Comparison of ENCODE assay signal across 20 mouse cellular contexts in the genomic region with DNA sequence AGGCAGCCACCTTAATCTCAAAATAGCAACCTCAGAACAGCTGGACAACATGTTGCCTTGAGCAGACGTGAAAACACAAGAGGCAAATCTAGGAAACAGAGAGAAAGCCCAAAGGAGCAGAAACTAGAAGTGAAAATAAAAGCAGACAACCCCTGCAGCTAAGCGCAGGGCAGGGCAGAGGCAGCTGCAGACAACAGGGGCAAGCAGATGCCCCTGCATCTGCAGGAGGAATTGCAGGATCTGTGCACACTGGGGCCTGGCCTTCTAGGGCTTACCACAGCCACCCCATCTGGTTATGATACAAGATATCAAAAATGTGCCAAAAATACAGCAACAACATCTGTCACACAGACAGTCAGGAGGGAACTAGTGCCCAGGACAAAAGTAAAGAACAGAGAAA. TPM values are rescaled to one million over a fixed set of nuclear protein-coding genes. Genes with fewer than 3 reads are reported as not detected.
DNase-seq lines count a peak whose midpoint lies in the region; ATAC-seq and TF ChIP-seq lines count a peak whose summit lies in the region.
"Had no signal": no experiment of that assay in that cellular context is flagged by ENCODE, and none has a peak within 500 bp of the region (broad histone marks: within the 10 kb centered on the region; RNA-seq: fewer than 3 reads in every experiment).

No protein-coding gene starts in this region.

- no peak for TF ChIP-seq CTCF in layer of hippocampus, adult 2 months (conservative IDR thresholded peaks at IDR 0.05)

- peak overlapping the region; percentile 46 for H3K27ac ChIP-seq in layer of hippocampus, adult 2 months
- H3K27ac ChIP-seq: embryonic facial prominence, embryonic 12.5 days; gastrocnemius, adult 2 months; hindbrain, embryonic 12.5 days had no signal

- no peak overlapping the region for H3K4me3 ChIP-seq in layer of hippocampus, adult 2 months
- H3K4me3 ChIP-seq: embryonic facial prominence, embryonic 12.5 days; gastrocnemius, adult 2 months; hindbrain, embryonic 12.5 days had no signal

- DNase-seq in layer of hippocampus, adult 2 months (ENCODE audit: low spot score in 2 of 2), result no peak
- no peak for DNase-seq in layer of hippocampus, postnatal 14 days (ENCODE audit: low spot score in 2 of 2)
- DNase-seq in A20 (ENCODE audit: low read depth, low spot score), result peak; percentile 74
- peak; percentile 61 for DNase-seq in MN1 (ENCODE audit: low spot score)
- DNase-seq: adrenal gland, postnatal 10 days; adrenal gland, postnatal 36 days; cerebellum, adult 18-20 months; cerebellum, adult 9-10 months; cerebellum, postnatal 14 days; forebrain, postnatal 0 days; gastrocnemius, adult 2 months; gastrocnemius, postnatal 14 days; heart, adult 11 months had no signal

- ATAC-seq in megakaryocyte, adult 5-6 weeks (ENCODE audit: poor library complexity, severe bottlenecking), result peak; percentile 57; the same call in 1 of the 2 replicates
- ATAC-seq in inflammation-experienced regulatory T-cells, adult 6 months, result no peak
- ATAC-seq: forebrain, embryonic 14.5 days; forebrain, postnatal 0 days; hindbrain, embryonic 16.5 days; Patski had no signal

RNA-seq across cellular contexts. Expression of a gene that starts 7.4 kb away (rescaled TPM):
- total RNA-seq in layer of hippocampus, adult 2 months (2021), result 10 to 100 TPM; 17.2 to 18.3 TPM
- 10 to 100 TPM; 10.0 to 16.9 TPM for total RNA-seq in layer of hippocampus, postnatal 14 days (2021)
- total RNA-seq in megakaryocyte, adult 5-6 weeks (2015), result 6.7 and 8.4 TPM in 2 replicates
- total RNA-seq in megakaryocyte, adult 5-6 weeks (2017), result 8.6 and 13.8 TPM in 2 replicates
- polyA plus RNA-seq in inflammation-experienced regulatory T-cells, adult 6 months (2017; shearing (Covaris generic)), result 10 to 100 TPM; 14.3 to 15.9 (median 15.5) TPM

RNA-seq across cellular contexts. Expression of a gene that starts 7.4 kb away (rescaled TPM):
- 10 to 100 TPM; 31.6 to 34.8 TPM for total RNA-seq in layer of hippocampus, adult 2 months (2021)
- 10 to 100 TPM; 28.8 to 29.4 TPM for total RNA-seq in layer of hippocampus, postnatal 14 days (2021)
- total RNA-seq in megakaryocyte, adult 5-6 weeks (2015), result 4.0 and 4.3 TPM in 2 replicates
- total RNA-seq in megakaryocyte, adult 5-6 weeks (2017), result 4.3 and 5.3 TPM in 2 replicates
- polyA plus RNA-seq in inflammation-experienced regulatory T-cells, adult 6 months (2017; shearing (Covaris generic)), result 1 to 10 TPM; 3.3 to 4.2 (median 3.6) TPM

RNA-seq across cellular contexts. Expression of a gene that starts 10.5 kb away (rescaled TPM):
- total RNA-seq in layer of hippocampus, adult 2 months (2021), result 10 to 100 TPM; 25.5 to 28.8 TPM
- total RNA-seq in layer of hippocampus, postnatal 14 days (2021), result 10 to 100 TPM; 17.9 to 20.8 TPM
- 38.8 and 52.5 TPM in 2 replicates for total RNA-seq in megakaryocyte, adult 5-6 weeks (2015)
- 35.3 and 35.9 TPM in 2 replicates for total RNA-seq in megakaryocyte, adult 5-6 weeks (2017)
- polyA plus RNA-seq in inflammation-experienced regulatory T-cells, adult 6 months (2017; shearing (Covaris generic)), result 100 to 1,000 TPM in 1 of 3 experiments, 10 to 100 TPM in 2; 92.0 to 101 (median 97.8) TPM

RNA-seq across cellular contexts. Expression of a gene that starts 44.0 kb away (rescaled TPM):
- total RNA-seq in layer of hippocampus, adult 2 months (2021), result 10 to 100 TPM; 65.4 to 70.3 TPM
- total RNA-seq in layer of hippocampus, postnatal 14 days (2021), result 10 to 100 TPM; 49.4 to 67.7 TPM
- 7.0 and 11.4 TPM in 2 replicates for total RNA-seq in megakaryocyte, adult 5-6 weeks (2015)
- 11.3 and 21.1 TPM in 2 replicates for total RNA-seq in megakaryocyte, adult 5-6 weeks (2017)
- polyA plus RNA-seq in inflammation-experienced regulatory T-cells, adult 6 months (2017; shearing (Covaris generic)), result 1 to 10 TPM; 4.8 to 6.2 (median 6.2) TPM

RNA-seq across cellular contexts. Expression of a gene that starts 58.5 kb away (rescaled TPM):
- 1 to 10 TPM; 6.3 to 7.8 TPM for total RNA-seq in layer of hippocampus, adult 2 months (2021)
- 1 to 10 TPM; 6.8 to 10.0 TPM for total RNA-seq in layer of hippocampus, postnatal 14 days (2021)
- total RNA-seq in megakaryocyte, adult 5-6 weeks (2015), result 0.62 and 1.9 TPM in 2 replicates
- total RNA-seq in megakaryocyte, adult 5-6 weeks (2017), result 0.26 and 1.3 TPM in 2 replicates
- 1 to 10 TPM in 1 of 3 experiments, under 1 TPM in 1, not detected in 1; 0.66 to 1.3 TPM for polyA plus RNA-seq in inflammation-experienced regulatory T-cells, adult 6 months (2017; shearing (Covaris generic))

Comparison
In these comparisons a context has a peak if more than half of its experiments do, and no peak if none do; other contexts are left out.
1. DNase-seq: peak in A20 (single experiment) and MN1 (single experiment); none in layer of hippocampus, adult 2 months (0 of 2) and layer of hippocampus, postnatal 14 days (0 of 2).
2. RNA of a gene that starts 7.4 kb away (total RNA-seq): 31.6 to 34.8 TPM in layer of hippocampus, adult 2 months and 28.8 to 29.4 TPM in layer of hippocampus, postnatal 14 days; 4.0 to 5.3 TPM in megakaryocyte, adult 5-6 weeks; every median in the first group is over 4 times any median in the second.